Mouse (Mus musculus) ES-E14 (cell line): ENCODE measurements around the gene She.

ENCODE experiments used
- CHD2 ChIP-seq: IDR thresholded peaks from 2 replicates; pipeline ENCODE4 v1.6.1; 2014; ENCODE audit warnings: mild to moderate bottlenecking, low read depth, low read length, inconsistent platforms
- HCFC1 ChIP-seq: IDR thresholded peaks from 2 replicates; pipeline ENCODE4 v1.6.1; 2012; ENCODE audit warnings: low read length, inconsistent platforms, borderline replicate concordance; ENCODE audit not compliant: insufficient read depth
- MAFK ChIP-seq: IDR thresholded peaks from 2 replicates; pipeline ENCODE4 v1.6.1; 2014; ENCODE audit warnings: mild to moderate bottlenecking, low read depth, low read length, inconsistent platforms; ENCODE audit not compliant: insufficient read depth
- ZC3H11A ChIP-seq: IDR thresholded peaks from 2 replicates; pipeline ENCODE4 v1.6.1; 2012; ENCODE audit warnings: low read depth, mild to moderate bottlenecking, inconsistent platforms, low read length, borderline replicate concordance
- ZNF384 ChIP-seq: IDR thresholded peaks from 2 replicates; pipeline ENCODE4 v1.6.1; 2012; ENCODE audit warnings: low read depth, low read length, inconsistent platforms

- TF ChIP-seq ZC3H11A (no peak), CHD2 (no peak), ZNF384 (no peak), MAFK (no peak), HCFC1 (no peak)
These were observed 42.9 kb downstream of the She start for GRCm38 (mm10) chr3:89874076-89874475.
